Mouse (Mus musculus) ES-Bruce4 (cell line): Measurements from ENCODE around the gene Cdk17. TPM values are rescaled to one million over a fixed set of nuclear protein-coding genes. Genes with fewer than 3 reads are reported as not detected.

ENCODE experiments used
- H3K27ac ChIP-seq: 2 replicates; pipeline ENCODE4 v1.5.1; 2012; ENCODE audit warnings: low read length, inconsistent platforms; ENCODE audit not compliant: insufficient read depth
- H3K27me3 ChIP-seq: 2 replicates; pipeline ENCODE4 v1.6.1; 2012; ENCODE audit warnings: mild to moderate bottlenecking, low read length, inconsistent platforms; ENCODE audit not compliant: control insufficient read depth, poor library complexity, insufficient read depth, severe bottlenecking
- H3K36me3 ChIP-seq: 2 replicates; pipeline ENCODE4 v1.6.1; 2012; ENCODE audit warnings: inconsistent platforms, mild to moderate bottlenecking, low read length, moderate library complexity; ENCODE audit not compliant: control insufficient read depth, poor library complexity, insufficient read depth, severe bottlenecking
- H3K4me1 ChIP-seq: one replicate; pipeline ENCODE4 v1.8.1; 2011; ENCODE audit warnings: low read length; ENCODE audit not compliant: control insufficient read depth, insufficient read depth
- H3K4me3 ChIP-seq: 2 replicates; pipeline ENCODE4 v1.5.1; 2011; ENCODE audit warnings: low read depth, mild to moderate bottlenecking, low read length
- H3K9ac ChIP-seq: 2 replicates; pipeline ENCODE4 v1.6.1; 2012; ENCODE audit warnings: low read depth, mild to moderate bottlenecking, inconsistent platforms; ENCODE audit not compliant: poor library complexity, severe bottlenecking
- H3K9me3 ChIP-seq: replicated peaks from 2 replicates; pipeline ENCODE4 v1.6.1; 2012; ENCODE audit warnings: mild to moderate bottlenecking, low read length, inconsistent platforms; ENCODE audit not compliant: control insufficient read depth, poor library complexity, insufficient read depth, severe bottlenecking
- CTCF ChIP-seq: IDR thresholded peaks from one replicate; pipeline ENCODE4 v1.8.1; 2011; ENCODE audit warnings: low read depth, low read length
- EP300 ChIP-seq: IDR thresholded peaks from 2 replicates; pipeline ENCODE4 v1.6.1; 2011; ENCODE audit warnings: low read depth, low read length; ENCODE audit not compliant: insufficient read depth
- POLR2A ChIP-seq: IDR thresholded peaks from one replicate; pipeline ENCODE4 v1.8.1; 2011; ENCODE audit warnings: low read length; ENCODE audit not compliant: insufficient read depth
- polyA plus RNA-seq: library from polyadenylated mRNA; stranded (reverse); fragments of >200 nt; gene quantifications from 2 replicates; pipeline ENCODE4 v1.2.4, GENCODE M21; 2011; ENCODE audit warnings: low read depth; ENCODE audit not compliant: missing spikeins, insufficient read depth, insufficient read length

The Cdk17 gene
- polyA plus RNA-seq, 1 experiment, result 44.2 TPM

- Histone ChIP-seq H3K36me3 (no peaks in the 10 kb centered on the region), H3K27ac (no peak overlapping the region), H3K4me3 (no peak overlapping the region)
Measured at GRCm38 (mm10) chr10:93281092-93281491, 120.4 kb downstream of the Cdk17 start.

GRCm38 (mm10) chr10:93282526-93282964 is 121.9 kb downstream of the Cdk17 start:
- Histone ChIP-seq H3K9ac (no peak overlapping the region), H3K4me3 (no peak overlapping the region), H3K27me3 (no peaks in the 10 kb centered on the region), H3K4me1 (no peaks in the 10 kb centered on the region), H3K27ac (no peak overlapping the region), H3K36me3 (no peaks in the 10 kb centered on the region), H3K9me3 (no peaks in the 10 kb centered on the region)
- TF ChIP-seq CTCF (no peak), POLR2A (no peak), EP300 (no peak)

More at GRCm38 (mm10) chr10:93281092-93281491, 120.4 kb downstream of the Cdk17 start:
- no peaks in the 10 kb centered on the region for H3K9me3 ChIP-seq
- H3K27me3 ChIP-seq, result no peaks in the 10 kb centered on the region
- H3K9ac ChIP-seq, result no peak overlapping the region
- TF ChIP-seq EP300, result no peak
- no peaks in the 10 kb centered on the region for H3K4me1 ChIP-seq

DNA sequence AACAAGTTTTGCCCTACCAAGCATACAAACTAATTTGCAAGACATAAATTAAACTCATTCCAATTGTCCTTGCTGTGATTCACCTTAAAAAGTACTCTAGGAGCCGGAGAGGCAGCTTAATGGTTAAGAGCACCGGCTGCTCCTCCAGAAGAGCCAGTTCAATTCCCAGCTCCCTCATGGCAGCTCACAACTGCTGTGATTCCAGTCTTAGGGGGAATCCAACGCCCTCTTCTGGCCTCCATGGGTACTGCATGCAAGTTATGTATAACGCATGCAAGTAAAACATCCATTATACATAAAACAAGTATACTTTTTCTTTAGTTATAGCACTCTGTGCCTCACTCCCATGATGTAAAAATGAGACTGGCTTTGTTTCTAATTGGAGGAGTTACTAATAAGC is 122.6 kb downstream of the Cdk17 start:
- no peaks in the 10 kb centered on the region for H3K4me1 ChIP-seq
- H3K9me3 ChIP-seq, result no peaks in the 10 kb centered on the region
- no peak overlapping the region for H3K4me3 ChIP-seq
- no peak for TF ChIP-seq EP300
- peak; percentile 39 for TF ChIP-seq CTCF
- H3K9ac ChIP-seq, result no peak overlapping the region
- H3K27ac ChIP-seq, result no peak overlapping the region
- no peaks in the 10 kb centered on the region for H3K27me3 ChIP-seq
- H3K36me3 ChIP-seq, result no peaks in the 10 kb centered on the region

DNA sequence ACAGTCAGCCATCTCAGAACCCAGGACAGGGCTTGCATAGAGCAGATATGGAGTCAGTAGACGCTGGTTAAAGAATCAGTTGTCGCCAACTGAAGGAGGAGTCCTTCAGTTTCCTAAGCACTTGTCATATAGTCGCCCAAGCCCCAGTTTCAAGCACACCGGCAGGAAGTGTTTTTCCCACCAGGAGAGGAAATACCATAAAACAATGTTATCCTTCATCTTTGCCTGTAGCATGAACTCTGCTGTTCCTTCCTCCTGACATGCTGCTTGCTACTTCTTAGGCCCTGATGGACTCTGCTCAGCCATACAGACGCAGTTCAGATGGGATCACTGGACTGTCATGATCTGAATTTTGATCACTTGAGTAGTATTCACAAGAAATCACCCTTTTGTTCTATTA is 124.8 kb downstream of the Cdk17 start:
- H3K36me3 ChIP-seq, result no peaks in the 10 kb centered on the region
- TF ChIP-seq POLR2A (no peak), EP300 (no peak), CTCF (no peak)
- H3K4me3 ChIP-seq, result no peak overlapping the region
- H3K27me3 ChIP-seq, result no peaks in the 10 kb centered on the region
- H3K9me3 ChIP-seq, result no peaks in the 10 kb centered on the region
- H3K9ac ChIP-seq, result no peak overlapping the region
- no peaks in the 10 kb centered on the region for H3K4me1 ChIP-seq
- no peak overlapping the region for H3K27ac ChIP-seq

DNA sequence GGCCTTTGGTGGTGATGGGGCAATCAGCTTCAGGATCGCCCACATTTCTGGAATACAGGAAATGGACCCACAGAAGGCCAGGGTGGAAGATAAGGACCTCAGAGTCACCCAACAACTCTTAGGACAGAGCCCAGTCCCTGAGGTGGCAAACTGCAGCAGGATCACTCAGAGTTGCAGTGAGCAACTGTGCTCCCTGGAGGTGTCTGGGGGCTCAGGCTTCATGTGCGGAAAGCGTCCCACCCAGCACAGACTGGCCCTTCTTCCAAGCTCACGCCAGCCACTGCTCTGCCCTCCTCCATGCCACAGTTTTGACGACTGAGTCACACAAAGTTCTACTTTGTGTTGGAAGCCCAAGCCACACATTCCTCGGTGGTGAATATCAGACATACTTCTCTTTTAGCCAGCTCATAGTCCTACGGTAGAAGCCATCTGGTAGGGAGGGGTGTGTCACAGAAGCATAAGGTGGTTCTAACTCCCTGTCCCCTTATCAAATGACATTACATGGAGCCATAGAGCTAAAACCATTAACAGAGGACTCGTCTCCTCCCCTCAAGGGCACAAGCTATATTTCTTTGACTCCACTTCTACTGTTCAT is 127.0 kb downstream of the Cdk17 start:
- H3K27ac ChIP-seq, result no peak overlapping the region
- no peaks in the 10 kb centered on the region for H3K36me3 ChIP-seq
- H3K27me3 ChIP-seq, result no peaks in the 10 kb centered on the region
- no peaks in the 10 kb centered on the region for H3K9me3 ChIP-seq
- H3K4me1 ChIP-seq, result no peaks in the 10 kb centered on the region
- H3K9ac ChIP-seq, result no peak overlapping the region
- no peak overlapping the region for H3K4me3 ChIP-seq
- TF ChIP-seq EP300, result no peak
- no peak for TF ChIP-seq CTCF
- no peak for TF ChIP-seq POLR2A

DNA sequence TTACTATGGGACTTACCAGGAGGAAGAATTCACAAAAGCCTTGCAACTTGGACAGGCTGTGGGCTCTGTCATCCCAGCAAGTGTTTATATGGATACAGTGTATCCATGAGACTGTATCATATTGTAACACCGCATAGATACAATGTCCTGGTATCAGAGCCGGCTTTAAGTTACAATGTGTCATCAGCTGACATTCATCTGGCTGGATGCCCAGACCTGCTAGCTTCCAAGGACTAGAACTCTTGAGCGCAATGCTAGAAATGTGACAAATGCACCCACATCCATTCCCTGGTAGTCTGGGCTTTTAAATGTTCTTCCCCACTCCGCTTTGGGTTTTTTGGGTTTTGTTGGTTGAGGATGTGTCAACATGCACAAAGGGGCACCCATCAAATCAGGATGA is 127.7 kb downstream of the Cdk17 start:
- Histone ChIP-seq H3K27me3 (no peaks in the 10 kb centered on the region), H3K27ac (no peak overlapping the region), H3K4me3 (no peak overlapping the region), H3K4me1 (no peaks in the 10 kb centered on the region), H3K36me3 (no peaks in the 10 kb centered on the region), H3K9ac (no peak overlapping the region), H3K9me3 (no peaks in the 10 kb centered on the region)
- no peak for TF ChIP-seq EP300

DNA sequence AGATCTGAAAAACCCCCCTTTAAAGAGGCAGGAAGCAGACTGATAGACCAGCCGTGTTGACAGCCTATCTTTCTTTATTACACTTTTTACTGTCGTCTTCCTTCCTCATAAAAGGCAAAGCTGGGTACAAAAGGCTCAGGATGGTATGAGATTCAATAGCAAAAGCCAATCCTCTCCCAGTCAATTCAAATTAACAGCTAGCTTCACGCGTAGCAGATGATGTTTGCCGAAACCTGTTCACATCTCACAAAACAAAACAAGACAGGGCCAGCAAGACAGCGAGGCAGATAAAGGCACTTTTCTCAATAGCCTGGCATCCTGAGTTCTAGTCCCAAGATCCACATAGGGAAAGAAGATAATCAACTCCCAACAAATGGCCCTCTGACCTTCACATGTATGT is 128.7 kb downstream of the Cdk17 start:
- no peak for TF ChIP-seq CTCF
- TF ChIP-seq EP300, result no peak
- no peak for TF ChIP-seq POLR2A
- Histone ChIP-seq H3K9ac (no peak overlapping the region), H3K4me1 (no peaks in the 10 kb centered on the region), H3K27me3 (no peaks in the 10 kb centered on the region), H3K36me3 (no peaks in the 10 kb centered on the region), H3K4me3 (no peak overlapping the region), H3K9me3 (no peaks in the 10 kb centered on the region), H3K27ac (no peak overlapping the region)
